ENCODE assay signal across 20 mouse cellular contexts in genomic region chr7:28385196-28385595, GRCm38 (mm10). TPM values are rescaled to one million over a fixed set of nuclear protein-coding genes. Genes with fewer than 3 reads are reported as not detected.
DNase-seq lines count a peak whose midpoint lies in the region; ATAC-seq and TF ChIP-seq lines count a peak whose summit lies in the region.
"Had no signal": no experiment of that assay in that cellular context is flagged by ENCODE, and none has a peak within 500 bp of the region (broad histone marks: within the 10 kb centered on the region; RNA-seq: fewer than 3 reads in every experiment).

No protein-coding gene starts in this region.

- no peak for TF ChIP-seq POLR2A in heart, adult 2 months (IDR thresholded peaks at IDR 0.05; ENCODE audit: insufficient read depth, low read depth, low read length)

- intact Hi-C loops in heart, adult 2 months (cut with DNase I), result loop anchor here (5.0 kb wide), 1 partner anchor 108 kb away; the partner anchor contains the start of gene Eid2b

- peak overlapping the region; percentile 62 for H3K27ac ChIP-seq in heart, adult 2 months
- no peak overlapping the region for H3K27ac ChIP-seq in heart, embryonic 10.5 days
- H3K27ac ChIP-seq in lung, postnatal 0 days (ENCODE audit: low read length), result peak overlapping the region; percentile 33; the same call in 1 of the 2 replicates
- H3K27ac ChIP-seq in liver, postnatal 0 days (ENCODE audit: low read depth), result peak overlapping the region; percentile 100
- no peak overlapping the region for H3K27ac ChIP-seq in hindbrain, embryonic 10.5 days
- H3K27ac ChIP-seq: midbrain, embryonic 13.5 days; neural tube, embryonic 15.5 days had no signal

- H3K36me3 ChIP-seq in heart, adult 2 months (ENCODE audit: control insufficient read depth, insufficient read depth, low read length), result 0 out of 2 replicates have a peak, but pooled peaks cover 5% of the 10 kb centered on the region
- peaks cover 42% of the 10 kb centered on the region for H3K36me3 ChIP-seq in heart, embryonic 10.5 days
- H3K36me3 ChIP-seq in lung, postnatal 0 days (ENCODE audit: insufficient read depth, low read length), result peaks cover 8% of the 10 kb centered on the region
- peaks cover 14% of the 10 kb centered on the region for H3K36me3 ChIP-seq in liver, postnatal 0 days (replicated peaks; ENCODE audit: insufficient read depth, low read length)
- H3K36me3 ChIP-seq in hindbrain, embryonic 10.5 days, result peaks cover 52% of the 10 kb centered on the region

- H3K9ac ChIP-seq in heart, adult 2 months (ENCODE audit: low read depth, low read length), result no peak overlapping the region
- H3K9ac ChIP-seq in lung, postnatal 0 days (replicated peaks; ENCODE audit: low read depth), result no peak overlapping the region
- H3K9ac ChIP-seq in liver, postnatal 0 days (replicated peaks), result 0 out of 2 replicates have a peak overlapping the region, but pooled peaks have one; percentile 21
- H3K9ac ChIP-seq: embryonic facial prominence, embryonic 13.5 days; heart, embryonic 12.5 days; midbrain, embryonic 13.5 days; neural tube, embryonic 15.5 days had no signal

- no peaks in the 10 kb centered on the region for H3K79me2 ChIP-seq in heart, adult 2 months (replicated peaks; ENCODE audit: control insufficient read depth, insufficient read depth, low read length)

- H3K4me1 ChIP-seq in heart, adult 2 months (ENCODE audit: control insufficient read depth, insufficient read depth, low read length), result peaks cover 19% of the 10 kb centered on the region
- peaks cover 43% of the 10 kb centered on the region for H3K4me1 ChIP-seq in heart, embryonic 10.5 days
- H3K4me1 ChIP-seq in lung, postnatal 0 days (ENCODE audit: insufficient read depth, low read depth, low read length), result peaks cover 16% of the 10 kb centered on the region
- H3K4me1 ChIP-seq in liver, postnatal 0 days (ENCODE audit: insufficient read depth), result peaks cover 58% of the 10 kb centered on the region
- peaks cover 38% of the 10 kb centered on the region for H3K4me1 ChIP-seq in hindbrain, embryonic 10.5 days (replicated peaks)

- no peak for DNase-seq in heart, adult 2 months
- no peak for DNase-seq in heart, embryonic 10.5 days (ENCODE audit: low spot score)
- no peak for DNase-seq in lung, postnatal 0 days (ENCODE audit: low spot score)
- no peak for DNase-seq in lung, postnatal 25 days (ENCODE audit: low spot score)
- no peak for DNase-seq in liver, postnatal 0 days
- peak; percentile 34 to 64 for DNase-seq in thymus, postnatal 36 days
- no peak for DNase-seq in hindbrain, embryonic 10.5 days (ENCODE audit: low spot score)
- DNase-seq in adipocyte (ENCODE audit: low spot score), result no peak
- DNase-seq: adrenal gland, postnatal 14 days; cerebellum, adult 8-10 months; gastrocnemius, postnatal 36 days; kidney, adult 9 months; kidney, postnatal 4 days; right cerebral cortex, postnatal 25 days had no signal

- H3K9me3 ChIP-seq in heart, embryonic 10.5 days, result no peaks in the 10 kb centered on the region
- H3K9me3 ChIP-seq in lung, postnatal 0 days (ENCODE audit: low read length), result no peaks in the 10 kb centered on the region
- no peaks in the 10 kb centered on the region for H3K9me3 ChIP-seq in liver, postnatal 0 days (ENCODE audit: low read length)
- H3K9me3 ChIP-seq in hindbrain, embryonic 10.5 days, result no peaks in the 10 kb centered on the region
- H3K9me3 ChIP-seq: embryonic facial prominence, embryonic 13.5 days; forebrain, embryonic 10.5 days; heart, embryonic 12.5 days; midbrain, embryonic 13.5 days; neural tube, embryonic 15.5 days had no signal

- no peak overlapping the region for H3K4me3 ChIP-seq in heart, adult 2 months
- no peak overlapping the region for H3K4me3 ChIP-seq in heart, embryonic 10.5 days
- no peak overlapping the region for H3K4me3 ChIP-seq in lung, postnatal 0 days (ENCODE audit: low read depth, low read length)
- H3K4me3 ChIP-seq in liver, postnatal 0 days (ENCODE audit: low read depth, low read length), result no peak overlapping the region
- no peak overlapping the region for H3K4me3 ChIP-seq in hindbrain, embryonic 10.5 days
- H3K4me3 ChIP-seq: embryonic facial prominence, embryonic 13.5 days; heart, embryonic 12.5 days; midbrain, embryonic 13.5 days; neural tube, embryonic 15.5 days had no signal

- 88% methylated on average over 9 of the region's 9 CpGs for WGBS in heart, adult 2 months
- 90% methylated on average over 9 of the region's 9 CpGs for WGBS in heart, embryonic 10.5 days
- 89% methylated on average over 9 of the region's 9 CpGs for WGBS in lung, postnatal 0 days
- WGBS in liver, postnatal 0 days (ENCODE audit: insufficient replicate concordance), result 78% methylated on average over 9 of the region's 9 CpGs
- 94% methylated on average over 9 of the region's 9 CpGs for WGBS in hindbrain, embryonic 10.5 days

- no peaks in the 10 kb centered on the region for H3K27me3 ChIP-seq in heart, adult 2 months (ENCODE audit: control insufficient read depth, insufficient read depth, low read length)
- H3K27me3 ChIP-seq in heart, embryonic 10.5 days (ENCODE audit: insufficient read depth, poor library complexity, severe bottlenecking), result no peaks in the 10 kb centered on the region
- H3K27me3 ChIP-seq in lung, postnatal 0 days (replicated peaks; ENCODE audit: insufficient read depth, low read length), result no peaks in the 10 kb centered on the region
- H3K27me3 ChIP-seq in liver, postnatal 0 days (ENCODE audit: insufficient read depth, low read length), result no peaks in the 10 kb centered on the region
- peaks cover 8% of the 10 kb centered on the region; the same call in 1 of the 2 replicates for H3K27me3 ChIP-seq in hindbrain, embryonic 10.5 days (ENCODE audit: insufficient read depth, poor library complexity, severe bottlenecking)
- H3K27me3 ChIP-seq: CH12.LX; embryonic facial prominence, embryonic 13.5 days; heart, embryonic 12.5 days; neural tube, embryonic 15.5 days had no signal

- no peak for TF ChIP-seq EP300 in heart, adult 2 months (IDR thresholded peaks at IDR 0.05; ENCODE audit: insufficient read depth, low read depth, low read length)
- TF ChIP-seq EP300 in lung, postnatal 0 days (IDR thresholded peaks at IDR 0.05), result no peak
- no peak for TF ChIP-seq EP300 in liver, postnatal 0 days (IDR thresholded peaks at IDR 0.05; ENCODE audit: low read depth)

- no peak for ATAC-seq in lung, postnatal 0 days
- ATAC-seq in liver, postnatal 0 days, result no peak
- ATAC-seq: midbrain, embryonic 13.5 days had no signal

- no peak overlapping the region for H3K4me2 ChIP-seq in lung, postnatal 0 days (replicated peaks; ENCODE audit: low read depth, low read length)
- 0 out of 2 replicates have a peak overlapping the region, but pooled peaks have one; percentile 36 for H3K4me2 ChIP-seq in liver, postnatal 0 days (ENCODE audit: low read depth, low read length)
- H3K4me2 ChIP-seq: embryonic facial prominence, embryonic 13.5 days; heart, embryonic 12.5 days; midbrain, embryonic 13.5 days; neural tube, embryonic 15.5 days had no signal

- TF ChIP-seq CTCF in heart, adult 2 months (IDR thresholded peaks at IDR 0.05), result no peak
- no peak for TF ChIP-seq CTCF in lung, postnatal 0 days (IDR thresholded peaks at IDR 0.05)
- TF ChIP-seq CTCF in liver, postnatal 0 days (IDR thresholded peaks at IDR 0.05; ENCODE audit: low read depth), result no peak

RNA-seq across cellular contexts. Expression of gene Zfp36, which starts 5.1 kb away (rescaled TPM):
- total RNA-seq in heart, adult 2 months (2021), result 10 to 100 TPM; 19.4 to 26.3 TPM
- 26.1 and 28.2 TPM in 2 replicates for polyA plus RNA-seq in heart, adult 2 months (2012; rRNA removed)
- polyA plus RNA-seq in heart, embryonic 10.5 days (2016; fragmentation: Nextera tagmentation; extraction: Ambion mirVana), result 13.7 and 15.1 TPM in 2 replicates
- 48.3 and 55.7 TPM in 2 replicates for polyA plus RNA-seq in lung, postnatal 0 days (2015; fragmentation: Nextera tagmentation; extraction: Ambion mirVana)
- polyA plus RNA-seq in liver, postnatal 0 days (2015; fragmentation: Nextera tagmentation; extraction: Ambion mirVana), result 13.5 and 21.1 TPM in 2 replicates
- 5.3 and 5.8 TPM in 2 replicates for polyA plus RNA-seq in hindbrain, embryonic 10.5 days (2016; fragmentation: Nextera tagmentation; extraction: Ambion mirVana)

RNA-seq across cellular contexts. Expression of gene Med29, which starts 7.3 kb away (rescaled TPM):
- 10 to 100 TPM; 20.8 to 21.5 TPM for total RNA-seq in heart, adult 2 months (2021)
- 48.8 and 50.4 TPM in 2 replicates for polyA plus RNA-seq in heart, adult 2 months (2012; rRNA removed)
- 58.8 and 62.0 TPM in 2 replicates for polyA plus RNA-seq in heart, embryonic 10.5 days (2016; fragmentation: Nextera tagmentation; extraction: Ambion mirVana)
- polyA plus RNA-seq in lung, postnatal 0 days (2015; fragmentation: Nextera tagmentation; extraction: Ambion mirVana), result 29.9 and 30.2 TPM in 2 replicates
- polyA plus RNA-seq in liver, postnatal 0 days (2015; fragmentation: Nextera tagmentation; extraction: Ambion mirVana), result 18.0 and 18.6 TPM in 2 replicates
- 62.9 and 65.0 TPM in 2 replicates for polyA plus RNA-seq in hindbrain, embryonic 10.5 days (2016; fragmentation: Nextera tagmentation; extraction: Ambion mirVana)

RNA-seq across cellular contexts. Expression of gene Paf1, which starts 7.6 kb away (rescaled TPM):
- total RNA-seq in heart, adult 2 months (2021), result 10 to 100 TPM; 41.3 to 42.1 TPM
- 63.8 and 67.0 TPM in 2 replicates for polyA plus RNA-seq in heart, adult 2 months (2012; rRNA removed)
- polyA plus RNA-seq in heart, embryonic 10.5 days (2016; fragmentation: Nextera tagmentation; extraction: Ambion mirVana), result 79.8 and 81.3 TPM in 2 replicates
- 49.1 and 55.0 TPM in 2 replicates for polyA plus RNA-seq in lung, postnatal 0 days (2015; fragmentation: Nextera tagmentation; extraction: Ambion mirVana)
- polyA plus RNA-seq in liver, postnatal 0 days (2015; fragmentation: Nextera tagmentation; extraction: Ambion mirVana), result 16.9 and 21.1 TPM in 2 replicates
- 83.2 and 85.4 TPM in 2 replicates for polyA plus RNA-seq in hindbrain, embryonic 10.5 days (2016; fragmentation: Nextera tagmentation; extraction: Ambion mirVana)

RNA-seq across cellular contexts. Expression of gene Plekhg2, which starts 12.8 kb away (rescaled TPM):
- 10 to 100 TPM; 10.4 to 14.3 TPM for total RNA-seq in heart, adult 2 months (2021)
- polyA plus RNA-seq in heart, adult 2 months (2012; rRNA removed), result 15.9 and 16.3 TPM in 2 replicates
- 68.3 and 75.1 TPM in 2 replicates for polyA plus RNA-seq in heart, embryonic 10.5 days (2016; fragmentation: Nextera tagmentation; extraction: Ambion mirVana)
- polyA plus RNA-seq in lung, postnatal 0 days (2015; fragmentation: Nextera tagmentation; extraction: Ambion mirVana), result 22.4 and 26.7 TPM in 2 replicates
- polyA plus RNA-seq in liver, postnatal 0 days (2015; fragmentation: Nextera tagmentation; extraction: Ambion mirVana), result 2.8 and 3.9 TPM in 2 replicates
- polyA plus RNA-seq in hindbrain, embryonic 10.5 days (2016; fragmentation: Nextera tagmentation; extraction: Ambion mirVana), result 82.4 and 93.0 TPM in 2 replicates

RNA-seq across cellular contexts. Expression of gene Rps16, which starts 34.7 kb away (rescaled TPM):
- total RNA-seq in heart, adult 2 months (2021), result 100 to 1,000 TPM; 496 to 556 TPM
- polyA plus RNA-seq in heart, adult 2 months (2012; rRNA removed), result 312 and 411 TPM in 2 replicates
- 726 and 844 TPM in 2 replicates for polyA plus RNA-seq in heart, embryonic 10.5 days (2016; fragmentation: Nextera tagmentation; extraction: Ambion mirVana)
- 623 and 695 TPM in 2 replicates for polyA plus RNA-seq in lung, postnatal 0 days (2015; fragmentation: Nextera tagmentation; extraction: Ambion mirVana)
- 653 and 673 TPM in 2 replicates for polyA plus RNA-seq in liver, postnatal 0 days (2015; fragmentation: Nextera tagmentation; extraction: Ambion mirVana)
- polyA plus RNA-seq in hindbrain, embryonic 10.5 days (2016; fragmentation: Nextera tagmentation; extraction: Ambion mirVana), result 777 and 925 TPM in 2 replicates

Comparison
In these comparisons a context has a peak if more than half of its experiments do, and no peak if none do; other contexts are left out.
1. H3K27ac ChIP-seq: peak in heart, adult 2 months (single experiment), lung, postnatal 0 days (single experiment) and liver, postnatal 0 days (single experiment); none in heart, embryonic 10.5 days (single experiment) and hindbrain, embryonic 10.5 days (single experiment).
2. DNase-seq: peak in thymus, postnatal 36 days (2 of 2); none in heart, adult 2 months (0 of 2), heart, embryonic 10.5 days (single experiment), lung, postnatal 0 days (single experiment), lung, postnatal 25 days (single experiment), liver, postnatal 0 days (single experiment), hindbrain, embryonic 10.5 days (single experiment) and adipocyte (single experiment).